In the genomic region with DNA sequence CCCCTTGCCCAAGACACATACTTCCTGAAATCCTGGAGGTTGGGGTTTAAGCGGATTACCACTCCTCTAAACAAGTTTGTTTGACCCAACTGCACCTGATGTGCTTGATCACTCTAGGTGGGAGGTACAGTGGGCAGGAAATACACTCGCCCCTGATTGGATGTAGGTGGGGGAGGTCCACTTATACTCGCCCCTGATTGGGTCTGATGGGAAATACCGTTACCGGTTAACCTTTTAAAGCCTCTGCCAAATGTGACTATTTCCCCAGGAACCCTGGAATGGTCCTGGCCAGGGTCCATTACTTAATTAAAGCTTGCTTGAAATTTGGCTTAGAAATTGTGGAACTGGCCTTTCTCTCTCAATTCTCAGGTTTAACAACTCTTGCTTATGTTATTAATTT, we compare ENCODE assay signal across 21 mouse cellular contexts. TPM values are rescaled to one million over a fixed set of nuclear protein-coding genes. Genes with fewer than 3 reads are reported as not detected.
A peak's percentile ranks its signal among the peaks of the same experiment; 100 is the strongest.
DNase-seq lines count a peak whose midpoint lies in the region; ATAC-seq and TF ChIP-seq lines count a peak whose summit lies in the region.
"Had no signal": no experiment of that assay in that cellular context is flagged by ENCODE, and none has a peak within 500 bp of the region (broad histone marks: within the 10 kb centered on the region; RNA-seq: fewer than 3 reads in every experiment).

No protein-coding gene starts in this region.

- H3K4me2 ChIP-seq in liver, embryonic 12.5 days: no peak overlapping the region
- no peak overlapping the region for H3K4me2 ChIP-seq in kidney, postnatal 0 days (ENCODE audit: low read length)
- no peak overlapping the region for H3K4me2 ChIP-seq in intestine, embryonic 15.5 days (replicated peaks)
- H3K4me2 ChIP-seq in hindbrain, embryonic 16.5 days (ENCODE audit: low read length): no peak overlapping the region
- H3K4me2 ChIP-seq: forebrain, embryonic 13.5 days; heart, embryonic 13.5 days; hindbrain, embryonic 14.5 days; midbrain, embryonic 15.5 days; neural tube, embryonic 15.5 days had no signal

- ATAC-seq in liver, embryonic 12.5 days: no peak
- peak; percentile 62 for ATAC-seq in kidney, postnatal 0 days (replicated peaks; ENCODE audit: low FRiP score, low read depth)
- no peak for ATAC-seq in intestine, embryonic 15.5 days
- no peak for ATAC-seq in hindbrain, embryonic 16.5 days
- ATAC-seq: forebrain, embryonic 13.5 days; intestine, embryonic 16.5 days; midbrain, embryonic 15.5 days had no signal

- no peaks in the 10 kb centered on the region for H3K9me3 ChIP-seq in liver, embryonic 12.5 days (replicated peaks)
- no peaks in the 10 kb centered on the region for H3K9me3 ChIP-seq in kidney, postnatal 0 days (replicated peaks; ENCODE audit: low read length)
- no peaks in the 10 kb centered on the region for H3K9me3 ChIP-seq in intestine, embryonic 15.5 days
- H3K9me3 ChIP-seq in hindbrain, embryonic 16.5 days (ENCODE audit: control insufficient read depth, low read length): no peaks in the 10 kb centered on the region
- H3K9me3 ChIP-seq: forebrain, embryonic 13.5 days; heart, embryonic 13.5 days; megakaryocyte, embryonic 14.5 days; midbrain, embryonic 15.5 days; neural tube, embryonic 15.5 days had no signal

- no peak for TF ChIP-seq CTCF in liver, adult 2 months (IDR thresholded peaks at IDR 0.05; ENCODE audit: low read depth, low read length)
- no peak for TF ChIP-seq CTCF in kidney, postnatal 0 days (IDR thresholded peaks at IDR 0.05; ENCODE audit: low read depth)

- H3K27me3 ChIP-seq in liver, adult 2 months (ENCODE audit: control insufficient read depth, insufficient read depth, low read length): no peaks in the 10 kb centered on the region
- no peaks in the 10 kb centered on the region for H3K27me3 ChIP-seq in liver, embryonic 12.5 days (replicated peaks)
- no peaks in the 10 kb centered on the region for H3K27me3 ChIP-seq in kidney, postnatal 0 days (ENCODE audit: insufficient read depth, low read length)
- no peaks in the 10 kb centered on the region for H3K27me3 ChIP-seq in intestine, embryonic 15.5 days (replicated peaks)
- H3K27me3 ChIP-seq in hindbrain, embryonic 16.5 days (replicated peaks; ENCODE audit: control insufficient read depth, insufficient read depth, low read length): no peaks in the 10 kb centered on the region
- H3K27me3 ChIP-seq: forebrain, embryonic 13.5 days; heart, embryonic 13.5 days; midbrain, embryonic 15.5 days; neural tube, embryonic 15.5 days had no signal

- no peaks in the 10 kb centered on the region for H3K79me2 ChIP-seq in liver, adult 2 months (ENCODE audit: control insufficient read depth, insufficient read depth, low read length)

- peaks cover 7% of the 10 kb centered on the region for H3K4me1 ChIP-seq in liver, adult 2 months (ENCODE audit: control insufficient read depth, insufficient read depth, low read length)
- H3K4me1 ChIP-seq in liver, embryonic 12.5 days: 0 out of 2 replicates have a peak, but pooled peaks cover under 1% of the 10 kb centered on the region
- H3K4me1 ChIP-seq in kidney, postnatal 0 days (replicated peaks; ENCODE audit: insufficient read depth, low read length): no peaks in the 10 kb centered on the region
- peaks cover 5% of the 10 kb centered on the region; the same call in 1 of the 2 replicates for H3K4me1 ChIP-seq in intestine, embryonic 15.5 days (replicated peaks)
- no peaks in the 10 kb centered on the region for H3K4me1 ChIP-seq in hindbrain, embryonic 16.5 days (ENCODE audit: control insufficient read depth, insufficient read depth, low read depth, low read length)
- H3K4me1 ChIP-seq: midbrain, embryonic 15.5 days; neural tube, embryonic 15.5 days had no signal

- 44% methylated on average over 5 of the region's 5 CpGs for WGBS in liver, adult 2 months
- 72% methylated on average over 5 of the region's 5 CpGs for WGBS in liver, embryonic 12.5 days (ENCODE audit: insufficient replicate concordance)
- 87% methylated on average over 5 of the region's 5 CpGs for WGBS in kidney, postnatal 0 days
- 83% methylated on average over 5 of the region's 5 CpGs for WGBS in intestine, embryonic 15.5 days
- 90% methylated on average over 5 of the region's 5 CpGs for WGBS in hindbrain, embryonic 16.5 days

- H3K4me3 ChIP-seq in liver, adult 2 months (ENCODE audit: insufficient read depth, low read depth, low read length): no peak overlapping the region
- H3K4me3 ChIP-seq in liver, embryonic 12.5 days: no peak overlapping the region
- no peak overlapping the region for H3K4me3 ChIP-seq in kidney, postnatal 0 days (replicated peaks; ENCODE audit: low read depth, low read length)
- H3K4me3 ChIP-seq in intestine, embryonic 15.5 days (replicated peaks): no peak overlapping the region
- H3K4me3 ChIP-seq in hindbrain, embryonic 16.5 days (ENCODE audit: low read length): no peak overlapping the region
- H3K4me3 ChIP-seq: forebrain, embryonic 13.5 days; heart, embryonic 13.5 days; megakaryocyte, embryonic 14.5 days; midbrain, embryonic 15.5 days; myocyte; neural tube, embryonic 15.5 days had no signal

- H3K9ac ChIP-seq in liver, adult 2 months (ENCODE audit: low read depth, low read length): peak overlapping the region; percentile 51; the same call in 1 of the 2 replicates
- no peak overlapping the region for H3K9ac ChIP-seq in liver, embryonic 12.5 days
- no peak overlapping the region for H3K9ac ChIP-seq in kidney, postnatal 0 days (ENCODE audit: low read depth, low read length)
- H3K9ac ChIP-seq in intestine, embryonic 15.5 days: no peak overlapping the region
- no peak overlapping the region for H3K9ac ChIP-seq in hindbrain, embryonic 16.5 days (ENCODE audit: low read depth, low read length)
- H3K9ac ChIP-seq: forebrain, embryonic 13.5 days; heart, embryonic 13.5 days; hindbrain, embryonic 14.5 days; midbrain, embryonic 15.5 days; neural tube, embryonic 15.5 days had no signal

- H3K36me3 ChIP-seq in liver, adult 2 months (ENCODE audit: control insufficient read depth, insufficient read depth, low read length): peaks cover 10% of the 10 kb centered on the region; the same call in 1 of the 2 replicates
- H3K36me3 ChIP-seq in liver, embryonic 12.5 days: peaks cover 39% of the 10 kb centered on the region
- H3K36me3 ChIP-seq in kidney, postnatal 0 days (ENCODE audit: insufficient read depth, low read length): peaks cover 8% of the 10 kb centered on the region; the same call in 1 of the 2 replicates
- H3K36me3 ChIP-seq in intestine, embryonic 15.5 days: no peaks in the 10 kb centered on the region
- H3K36me3 ChIP-seq in hindbrain, embryonic 16.5 days (ENCODE audit: control insufficient read depth, insufficient read depth, low read length): peaks cover 8% of the 10 kb centered on the region; the same call in 1 of the 2 replicates
- H3K36me3 ChIP-seq: midbrain, embryonic 15.5 days had no signal

- DNase-seq in liver, adult 2 months (ENCODE audit: extremely low read depth, low read depth, low spot score): peak; percentile 99
- DNase-seq in R1 (ENCODE audit: low read depth, low spot score): peak; percentile 92
- DNase-seq in kidney, postnatal 0 days (ENCODE audit: low spot score): no peak
- no peak for DNase-seq in natural killer cell, adult 2 months (ENCODE audit: low spot score in 2 of 2)
- DNase-seq: cerebellum, adult 9-10 months; gastrocnemius, postnatal 10 days; heart, adult 18-20 months; heart, postnatal 36 days; lung, postnatal 10 days; right cerebral cortex, postnatal 25 days had no signal

- peak overlapping the region; percentile 97 for H3K27ac ChIP-seq in liver, adult 2 months (replicated peaks; ENCODE audit: insufficient read depth, low read depth, low read length)
- no peak overlapping the region for H3K27ac ChIP-seq in liver, embryonic 12.5 days
- no peak overlapping the region for H3K27ac ChIP-seq in kidney, postnatal 0 days
- no peak overlapping the region for H3K27ac ChIP-seq in intestine, embryonic 15.5 days
- H3K27ac ChIP-seq in hindbrain, embryonic 16.5 days (ENCODE audit: low read depth, low read length): no peak overlapping the region
- H3K27ac ChIP-seq: forebrain, embryonic 13.5 days; heart, embryonic 13.5 days; hindbrain, embryonic 14.5 days; midbrain, embryonic 15.5 days; neural tube, embryonic 15.5 days had no signal

- no peak for TF ChIP-seq POLR2A in liver, adult 2 months (IDR thresholded peaks at IDR 0.05; ENCODE audit: extremely low read depth, insufficient read depth, low read length)

RNA-seq across cellular contexts. Expression of a gene that starts 11.5 kb away (rescaled TPM):
- total RNA-seq in liver, adult 2 months (2014; rRNA removed): 57.4 and 86.8 TPM in 2 replicates
- 49.3 and 50.3 TPM in 2 replicates for polyA plus RNA-seq in liver, adult 2 months (2012; rRNA removed)
- 105 and 110 TPM in 2 replicates for polyA plus RNA-seq in liver, embryonic 12.5 days (2016; fragmentation: Nextera tagmentation; extraction: Ambion mirVana)
- polyA plus RNA-seq in kidney, postnatal 0 days (2015; fragmentation: Nextera tagmentation; extraction: Ambion mirVana): 169 and 179 TPM in 2 replicates
- 120 and 131 TPM in 2 replicates for polyA plus RNA-seq in intestine, embryonic 15.5 days (2015; fragmentation: Nextera tagmentation; extraction: Ambion mirVana)
- polyA plus RNA-seq in hindbrain, embryonic 16.5 days (2015; fragmentation: Nextera tagmentation; extraction: Ambion mirVana): 102 and 116 TPM in 2 replicates

Comparison
In these comparisons a context has a peak if more than half of its experiments do, and no peak if none do; other contexts are left out.
1. DNase-seq: peak in liver, adult 2 months (single experiment) and R1 (single experiment); none in kidney, postnatal 0 days (single experiment) and natural killer cell, adult 2 months (0 of 2).